Mouse (Mus musculus) forebrain, embryonic 16.5 days (tissue): ENCODE data around the gene Irf4. TPM values are rescaled to one million over a fixed set of nuclear protein-coding genes. Genes with fewer than 3 reads are reported as not detected.

ENCODE experiments used
- ATAC-seq: fragments of 200-750 bp; cut with Nextera tagmentation; 2 replicates; pipeline ENCODE4 v1.8.0; 2017; ENCODE audit warnings: mild to moderate bottlenecking, moderate library complexity
- H3K27ac ChIP-seq: fragments of 300-500 bp; sonication (generic); 2 replicates; pipeline ENCODE4 v1.5.1; 2014; ENCODE audit warnings: low read length, control low read depth
- H3K27me3 ChIP-seq: fragments of 300-500 bp; sonication (generic); replicated peaks from 2 replicates; pipeline ENCODE4 v1.6.1; 2014; ENCODE audit warnings: low read length; ENCODE audit not compliant: control insufficient read depth, insufficient read depth
- H3K36me3 ChIP-seq: fragments of 300-500 bp; sonication (generic); 2 replicates; pipeline ENCODE4 v1.6.1; 2014; ENCODE audit not compliant: control insufficient read depth, insufficient read depth
- H3K4me1 ChIP-seq: fragments of 300-500 bp; sonication (generic); replicated peaks from 2 replicates; pipeline ENCODE4 v1.6.1; 2014; ENCODE audit warnings: low read length; ENCODE audit not compliant: control insufficient read depth, insufficient read depth
- H3K4me2 ChIP-seq: fragments of 300-500 bp; sonication (generic); 2 replicates; pipeline ENCODE4 v1.6.1; 2014; ENCODE audit warnings: mild to moderate bottlenecking, low read length, control low read depth
- H3K4me3 ChIP-seq: fragments of 300-500 bp; sonication (generic); replicated peaks from 2 replicates; pipeline ENCODE4 v1.5.1; 2014; ENCODE audit warnings: mild to moderate bottlenecking, low read length, control low read depth
- H3K9ac ChIP-seq: fragments of 300-500 bp; sonication (generic); replicated peaks from 2 replicates; pipeline ENCODE4 v1.6.1; 2014; ENCODE audit warnings: low read depth, low read length, control low read depth
- H3K9me3 ChIP-seq: fragments of 300-500 bp; sonication (generic); 2 replicates; pipeline ENCODE4 v1.6.1; 2016; ENCODE audit warnings: low read length; ENCODE audit not compliant: control insufficient read depth
- WGBS: fragments of 180-500 bp; shearing (Covaris S2); extraction: QIAGEN DNeasy Blood & Tissue Kit; methylation state at CpG from one replicate; pipeline ENCODE4 v1.1.7; 2014; 5-methylcytosine and 5-hydroxymethylcytosine counted together
- polyA plus RNA-seq: library from polyadenylated mRNA; unstranded; fragments of >200 nt; fragmentation: Nextera tagmentation; extraction: Ambion mirVana; gene quantifications from 2 replicates; pipeline ENCODE4 v1.2.1, GENCODE M21; 2015

Gene Irf4
- polyA plus RNA-seq, 1 experiment from 2014 or later = 0.06 TPM

- peaks cover 3% of the 10 kb centered on the region for H3K4me1 ChIP-seq
- no peaks in the 10 kb centered on the region for H3K9me3 ChIP-seq
- ATAC-seq = no peak
- H3K27me3 ChIP-seq = peaks cover 20% of the 10 kb centered on the region
- H3K9ac ChIP-seq = no peak overlapping the region
- no peak overlapping the region for H3K27ac ChIP-seq
- WGBS = 79% methylated on average over 3 of the region's 3 CpGs
- no peaks in the 10 kb centered on the region for H3K36me3 ChIP-seq
- H3K4me2 ChIP-seq = no peak overlapping the region
- no peak overlapping the region for H3K4me3 ChIP-seq
These were observed 6.6 kb downstream of the Irf4 start for GRCm38 (mm10) chr13:30755577-30755976.

- WGBS = 63% methylated on average over 9 of the region's 9 CpGs
- H3K27ac ChIP-seq = no peak overlapping the region
- H3K36me3 ChIP-seq = no peaks in the 10 kb centered on the region
- ATAC-seq = no peak
- H3K27me3 ChIP-seq = peaks cover 15% of the 10 kb centered on the region
- no peak overlapping the region for H3K4me3 ChIP-seq
- H3K9ac ChIP-seq = no peak overlapping the region
- no peaks in the 10 kb centered on the region for H3K4me1 ChIP-seq
- H3K4me2 ChIP-seq = no peak overlapping the region
- no peaks in the 10 kb centered on the region for H3K9me3 ChIP-seq
These were observed 7.1 kb downstream of the Irf4 start for GRCm38 (mm10) chr13:30755998-30756639.

- ATAC-seq = no peak
- Histone ChIP-seq H3K36me3 (no peaks in the 10 kb centered on the region), H3K4me3 (no peak overlapping the region), H3K27me3 (peaks cover 5% of the 10 kb centered on the region; the same call in 1 of the 2 replicates), H3K9me3 (no peaks in the 10 kb centered on the region), H3K9ac (no peak overlapping the region), H3K4me1 (no peaks in the 10 kb centered on the region), H3K4me2 (no peak overlapping the region), H3K27ac (no peak overlapping the region)
- 90% methylated on average over 14 of the region's 14 CpGs for WGBS
These were observed 8.4 kb downstream of the Irf4 start for GRCm38 (mm10) chr13:30757264-30757900.

GRCm38 (mm10) chr13:30758789-30759381 lies 9.9 kb downstream of the Irf4 start:
- H3K27ac ChIP-seq = no peak overlapping the region
- no peaks in the 10 kb centered on the region; the same call in 1 of the 2 replicates for H3K27me3 ChIP-seq
- no peak for ATAC-seq
- 64% methylated on average over 11 of the region's 11 CpGs for WGBS
- H3K4me1 ChIP-seq = no peaks in the 10 kb centered on the region
- H3K4me2 ChIP-seq = no peak overlapping the region
- H3K4me3 ChIP-seq = no peak overlapping the region
- no peak overlapping the region for H3K9ac ChIP-seq
- H3K36me3 ChIP-seq = no peaks in the 10 kb centered on the region
- no peaks in the 10 kb centered on the region for H3K9me3 ChIP-seq

- Histone ChIP-seq H3K4me3 (no peak overlapping the region), H3K27me3 (no peaks in the 10 kb centered on the region; the same call in 1 of the 2 replicates), H3K27ac (no peak overlapping the region), H3K4me1 (no peaks in the 10 kb centered on the region), H3K4me2 (no peak overlapping the region), H3K9me3 (no peaks in the 10 kb centered on the region), H3K36me3 (no peaks in the 10 kb centered on the region), H3K9ac (no peak overlapping the region)
- ATAC-seq = no peak
- 69% methylated on average over 3 of the region's 3 CpGs for WGBS
These were observed 11.5 kb downstream of the Irf4 start for GRCm38 (mm10) chr13:30760374-30761090.

GRCm38 (mm10) chr13:30761151-30761631 lies 12.2 kb downstream of the Irf4 start:
- H3K4me2 ChIP-seq = no peak overlapping the region
- no peak overlapping the region for H3K9ac ChIP-seq
- H3K4me3 ChIP-seq = no peak overlapping the region
- WGBS = 87% methylated on average over 8 of the region's 8 CpGs
- no peak overlapping the region for H3K27ac ChIP-seq
- H3K4me1 ChIP-seq = no peaks in the 10 kb centered on the region
- no peaks in the 10 kb centered on the region for H3K36me3 ChIP-seq
- no peaks in the 10 kb centered on the region for H3K27me3 ChIP-seq
- H3K9me3 ChIP-seq = no peaks in the 10 kb centered on the region
- no peak for ATAC-seq

- ATAC-seq = no peak
- Histone ChIP-seq H3K4me2 (no peak overlapping the region), H3K27me3 (no peaks in the 10 kb centered on the region), H3K4me3 (no peak overlapping the region), H3K9ac (no peak overlapping the region), H3K27ac (no peak overlapping the region), H3K4me1 (no peaks in the 10 kb centered on the region), H3K9me3 (no peaks in the 10 kb centered on the region), H3K36me3 (no peaks in the 10 kb centered on the region)
- 82% methylated on average over 4 of the region's 4 CpGs for whole genome bisulfite sequencing
These were observed 13.2 kb downstream of the Irf4 start for GRCm38 (mm10) chr13:30762224-30762623.

GRCm38 (mm10) chr13:30764014-30764740 lies 15.2 kb downstream of the Irf4 start:
- 76% methylated on average over 8 of the region's 8 CpGs for WGBS

More at GRCm38 (mm10) chr13:30764014-30764740, 15.2 kb downstream of the Irf4 start:
- Histone ChIP-seq H3K27ac (no peak overlapping the region), H3K4me2 (no peak overlapping the region), H3K9ac (no peak overlapping the region), H3K4me3 (no peak overlapping the region), H3K27me3 (no peaks in the 10 kb centered on the region), H3K4me1 (no peaks in the 10 kb centered on the region), H3K36me3 (no peaks in the 10 kb centered on the region), H3K9me3 (no peaks in the 10 kb centered on the region)
- no peak for ATAC-seq
